Mouse (Mus musculus): ENCODE measurements around the gene D17H6S53E.

DNA sequence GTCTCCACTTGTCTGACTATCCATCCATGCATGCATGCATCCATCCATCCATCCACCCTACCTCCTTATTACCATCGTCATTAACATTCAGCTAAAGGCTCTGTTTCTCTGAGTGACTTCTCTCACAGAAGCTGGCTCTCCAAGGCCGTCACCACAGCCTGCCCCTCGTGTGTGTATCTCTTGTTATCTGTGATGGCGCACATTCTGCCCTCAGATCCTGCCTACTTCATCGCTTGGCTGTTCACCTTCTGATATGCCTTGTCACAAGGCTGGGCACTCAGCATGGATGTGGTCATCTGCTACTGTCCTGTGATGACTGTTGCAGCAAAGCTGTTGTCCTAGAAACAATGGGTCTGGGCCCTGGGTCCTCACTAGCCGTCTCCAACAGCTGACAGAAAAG is 21.4 kb upstream of the D17H6S53E start:
- TF ChIP-seq CTCF (IDR thresholded peaks at IDR 0.05; ENCODE audit: low read depth, low read length) = no peak
- no peak for TF ChIP-seq GATA1 (IDR thresholded peaks at IDR 0.05; ENCODE audit: borderline replicate concordance, low read length)
- TF ChIP-seq TAL1 (conservative IDR thresholded peaks at IDR 0.05; ENCODE audit: low read depth, low read length) = peak; percentile 56
- TF ChIP-seq GATA2 (IDR thresholded peaks at IDR 0.05; ENCODE audit: borderline replicate concordance, low read depth, low read length) = no peak
- TF ChIP-seq POLR2AphosphoS5 (IDR thresholded peaks at IDR 0.05; ENCODE audit: insufficient replicate concordance, low read depth, low read length) = no peak
